Comparison of ENCODE assay signal across 8 mouse cellular contexts in the genomic region with DNA sequence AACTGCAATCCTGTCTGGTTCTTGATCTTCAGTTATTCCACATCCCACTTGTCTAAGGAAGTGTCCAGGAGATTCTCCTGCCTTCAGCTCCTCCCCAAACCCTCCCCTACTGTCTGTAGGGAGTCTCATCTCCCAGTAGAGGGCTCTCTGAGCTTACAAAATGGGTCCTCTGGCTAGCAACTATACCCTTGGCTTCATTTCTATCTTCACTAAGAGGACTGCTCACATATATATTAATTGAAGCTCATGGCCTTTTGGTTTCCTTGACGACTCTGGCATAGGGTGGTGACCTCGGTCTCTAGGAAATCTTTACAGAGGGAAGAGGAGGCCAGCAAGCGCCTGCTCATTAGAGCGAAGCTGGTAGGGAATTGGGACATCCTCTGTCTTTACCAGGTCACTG. TPM values are rescaled to one million over a fixed set of nuclear protein-coding genes. Genes with fewer than 3 reads are reported as not detected.
DNase-seq lines count a peak whose midpoint lies in the region; ATAC-seq lines count a peak whose summit lies in the region.

No protein-coding gene starts in this region.

- no peak overlapping the region for H3K4me2 ChIP-seq in hindbrain, embryonic 11.5 days (replicated peaks; ENCODE audit: low read depth, low read length)

- no peaks in the 10 kb centered on the region; the same call in 1 of the 2 replicates for H3K4me1 ChIP-seq in hindbrain, embryonic 11.5 days (replicated peaks; ENCODE audit: control insufficient read depth, insufficient read depth, low read length)

- 32% methylated on average over 4 of the region's 4 CpGs for WGBS in hindbrain, embryonic 11.5 days

- H3K4me3 ChIP-seq in hindbrain, embryonic 11.5 days (ENCODE audit: low read depth, low read length): no peak overlapping the region

- DNase-seq in cerebellum, adult 9-10 months: peak; percentile 69
- DNase-seq in cerebellum, adult 11 months: no peak
- DNase-seq in thymus, postnatal 0 days (ENCODE audit: low spot score): peak; percentile 64
- DNase-seq in thymus, postnatal 10 days (ENCODE audit: low spot score in 2 of 2): no peak
- DNase-seq in hindbrain, embryonic 11.5 days (ENCODE audit: low spot score): peak; percentile 44
- DNase-seq in lung, postnatal 14 days: peak; percentile 48
- no peak for DNase-seq in right cerebral cortex, adult 18-20 months
- DNase-seq in frontal cortex, postnatal 25 days (ENCODE audit: low spot score in 2 of 2): no peak

- 0 out of 2 replicates have a peak, but pooled peaks cover 2% of the 10 kb centered on the region for H3K27me3 ChIP-seq in hindbrain, embryonic 11.5 days (ENCODE audit: control insufficient read depth, insufficient read depth, low read length)

- no peak for ATAC-seq in hindbrain, embryonic 11.5 days (ENCODE audit: low FRiP score)

- no peak overlapping the region for H3K9ac ChIP-seq in hindbrain, embryonic 11.5 days (ENCODE audit: low read depth, low read length)

- H3K36me3 ChIP-seq in hindbrain, embryonic 11.5 days (ENCODE audit: control insufficient read depth, insufficient read depth, low read length): no peaks in the 10 kb centered on the region

- H3K9me3 ChIP-seq in hindbrain, embryonic 11.5 days (ENCODE audit: control insufficient read depth, low read length): no peaks in the 10 kb centered on the region

- H3K27ac ChIP-seq in hindbrain, embryonic 11.5 days (ENCODE audit: low read depth, low read length): no peak overlapping the region

RNA-seq across cellular contexts. Expression of gene Sfxn3, which starts 9.1 kb away (rescaled TPM):
- 17.4 and 17.9 TPM in 2 replicates for polyA plus RNA-seq in thymus, postnatal 0 days (2015; fragmentation: Nextera tagmentation; extraction: Ambion mirVana)
- polyA plus RNA-seq in hindbrain, embryonic 11.5 days (2014; fragmentation: Nextera tagmentation; extraction: Ambion mirVana): 22.7 and 23.8 TPM in 2 replicates

RNA-seq across cellular contexts. Expression of gene Pdzd7, which starts 10.8 kb away (rescaled TPM):
- polyA plus RNA-seq in thymus, postnatal 0 days (2015; fragmentation: Nextera tagmentation; extraction: Ambion mirVana): 0.05 and 0.08 TPM in 2 replicates
- polyA plus RNA-seq in hindbrain, embryonic 11.5 days (2014; fragmentation: Nextera tagmentation; extraction: Ambion mirVana): 0.62 TPM in 1 of 2 replicates, not detected in the other

RNA-seq across cellular contexts. Expression of gene Kazald1, which starts 18.7 kb away (rescaled TPM):
- 9.0 and 10.8 TPM in 2 replicates for polyA plus RNA-seq in thymus, postnatal 0 days (2015; fragmentation: Nextera tagmentation; extraction: Ambion mirVana)
- 2.9 and 3.9 TPM in 2 replicates for polyA plus RNA-seq in hindbrain, embryonic 11.5 days (2014; fragmentation: Nextera tagmentation; extraction: Ambion mirVana)

RNA-seq across cellular contexts. Expression of gene Lzts2, which starts 42.1 kb away (rescaled TPM):
- 12.5 and 13.2 TPM in 2 replicates for polyA plus RNA-seq in thymus, postnatal 0 days (2015; fragmentation: Nextera tagmentation; extraction: Ambion mirVana)
- polyA plus RNA-seq in hindbrain, embryonic 11.5 days (2014; fragmentation: Nextera tagmentation; extraction: Ambion mirVana): 39.7 and 41.0 TPM in 2 replicates

RNA-seq across cellular contexts. Expression of gene Mrpl43, which starts 50.1 kb away (rescaled TPM):
- 89.1 and 102 TPM in 2 replicates for polyA plus RNA-seq in thymus, postnatal 0 days (2015; fragmentation: Nextera tagmentation; extraction: Ambion mirVana)
- 69.0 and 75.0 TPM in 2 replicates for polyA plus RNA-seq in hindbrain, embryonic 11.5 days (2014; fragmentation: Nextera tagmentation; extraction: Ambion mirVana)

Comparison
In these comparisons a context has a peak if more than half of its experiments do, and no peak if none do; other contexts are left out.
1. DNase-seq: peak in cerebellum, adult 9-10 months (single experiment), thymus, postnatal 0 days (single experiment), hindbrain, embryonic 11.5 days (single experiment) and lung, postnatal 14 days (single experiment); none in cerebellum, adult 11 months (single experiment), thymus, postnatal 10 days (0 of 2), right cerebral cortex, adult 18-20 months (single experiment) and frontal cortex, postnatal 25 days (0 of 2).